Mouse (Mus musculus): ENCODE data around the gene Hist1h2bk. TPM values are rescaled to one million over a fixed set of nuclear protein-coding genes. Genes with fewer than 3 reads are reported as not detected.

Gene Hist1h2bk
- not detected for polyA plus RNA-seq (2015; fragmentation: Illumina TruSeq; extraction: RNeasy Lipid Tissue Mini Kit (QIAGEN cat#74804); ENCODE audit: insufficient read depth, low replicate concordance)

GRCm38 (mm10) chr13:22035267-22036148 lies at the start of gene Hist1h2bk, which contains the start of gene Hist1h2ah:
Gene Hist1h2bk (plus strand): TSS chr13:22035870.
Gene Hist1h2ah (minus strand): TSS chr13:22035568.

GRCm38 (mm10) chr13:22009642-22010041 lies 26.0 kb upstream of the Hist1h2bk start, which contains the start of gene Prss16:
Gene Prss16 (minus strand): TSS chr13:22009742.

GRCm38 (mm10) chr13:22041142-22041536 lies 5.5 kb downstream of the Hist1h2bk start, which contains the start of gene Hist1h4i:
Gene Hist1h4i (minus strand): TSS chr13:22041362.

GRCm38 (mm10) chr13:22042568-22043502 lies 7.2 kb downstream of the Hist1h2bk start, which contains the start of the genes Hist1h2ag and Hist1h2bj:
Gene Hist1h2ag (minus strand): TSS chr13:22042944.
Gene Hist1h2bj (plus strand): TSS chr13:22043214.

GRCm38 (mm10) chr13:22084140-22084539 lies 48.5 kb downstream of the Hist1h2bk start, which contains the start of gene Vmn1r188:
Gene Vmn1r188 (plus strand): TSS chr13:22084440.

Other genes starting within 250 kb of the Hist1h2bk start
- gene Hist1h2an, start 248.7 kb upstream of the Hist1h2bk start, polyA plus RNA-seq (2015; fragmentation: Illumina TruSeq; extraction: RNeasy Lipid Tissue Mini Kit (QIAGEN cat#74804); ENCODE audit: insufficient read depth, low replicate concordance), result not detected
- gene Hist1h2bp, start 248.4 kb upstream of the Hist1h2bk start, polyA plus RNA-seq (2015; fragmentation: Illumina TruSeq; extraction: RNeasy Lipid Tissue Mini Kit (QIAGEN cat#74804); ENCODE audit: insufficient read depth, low replicate concordance), result not detected
- gene Hist1h2bq, start 225.7 kb upstream of the Hist1h2bk start, polyA plus RNA-seq (2015; fragmentation: Illumina TruSeq; extraction: RNeasy Lipid Tissue Mini Kit (QIAGEN cat#74804); ENCODE audit: insufficient read depth, low replicate concordance), result 1.1 TPM
- gene Hist1h2ao, start 225.4 kb upstream of the Hist1h2bk start, polyA plus RNA-seq (2015; fragmentation: Illumina TruSeq; extraction: RNeasy Lipid Tissue Mini Kit (QIAGEN cat#74804); ENCODE audit: insufficient read depth, low replicate concordance), result not detected
- not detected for gene Hist1h4m, start 224.1 kb upstream of the Hist1h2bk start, polyA plus RNA-seq (2015; fragmentation: Illumina TruSeq; extraction: RNeasy Lipid Tissue Mini Kit (QIAGEN cat#74804); ENCODE audit: insufficient read depth, low replicate concordance)
- not detected for gene Hist1h4n, start 203.7 kb upstream of the Hist1h2bk start, polyA plus RNA-seq (2015; fragmentation: Illumina TruSeq; extraction: RNeasy Lipid Tissue Mini Kit (QIAGEN cat#74804); ENCODE audit: insufficient read depth, low replicate concordance)
- not detected for gene Hist1h2ap, start 202.4 kb upstream of the Hist1h2bk start, polyA plus RNA-seq (2015; fragmentation: Illumina TruSeq; extraction: RNeasy Lipid Tissue Mini Kit (QIAGEN cat#74804); ENCODE audit: insufficient read depth, low replicate concordance)
- gene Hist1h2br, start 202.1 kb upstream of the Hist1h2bk start, polyA plus RNA-seq (2015; fragmentation: Illumina TruSeq; extraction: RNeasy Lipid Tissue Mini Kit (QIAGEN cat#74804); ENCODE audit: insufficient read depth, low replicate concordance), result 0.81 TPM
- gene Zfp184, start 90.8 kb upstream of the Hist1h2bk start, polyA plus RNA-seq (2015; fragmentation: Illumina TruSeq; extraction: RNeasy Lipid Tissue Mini Kit (QIAGEN cat#74804); ENCODE audit: insufficient read depth, low replicate concordance), result 1.2 TPM
- not detected for gene Pom121l2, start 54.7 kb upstream of the Hist1h2bk start, polyA plus RNA-seq (2015; fragmentation: Illumina TruSeq; extraction: RNeasy Lipid Tissue Mini Kit (QIAGEN cat#74804); ENCODE audit: insufficient read depth, low replicate concordance)
- 1.6 TPM for gene Prss16, start 26.1 kb upstream of the Hist1h2bk start, polyA plus RNA-seq (2015; fragmentation: Illumina TruSeq; extraction: RNeasy Lipid Tissue Mini Kit (QIAGEN cat#74804); ENCODE audit: insufficient read depth, low replicate concordance)
- not detected for gene Hist1h2ah, start 302 bp upstream of the Hist1h2bk start, polyA plus RNA-seq (2015; fragmentation: Illumina TruSeq; extraction: RNeasy Lipid Tissue Mini Kit (QIAGEN cat#74804); ENCODE audit: insufficient read depth, low replicate concordance)
- 7.6 TPM for gene Hist1h4i, start 5.5 kb downstream of the Hist1h2bk start, polyA plus RNA-seq (2015; fragmentation: Illumina TruSeq; extraction: RNeasy Lipid Tissue Mini Kit (QIAGEN cat#74804); ENCODE audit: insufficient read depth, low replicate concordance)
- not detected for gene Hist1h2ag, start 7.1 kb downstream of the Hist1h2bk start, polyA plus RNA-seq (2015; fragmentation: Illumina TruSeq; extraction: RNeasy Lipid Tissue Mini Kit (QIAGEN cat#74804); ENCODE audit: insufficient read depth, low replicate concordance)
- gene Hist1h2bj, start 7.3 kb downstream of the Hist1h2bk start, polyA plus RNA-seq (2015; fragmentation: Illumina TruSeq; extraction: RNeasy Lipid Tissue Mini Kit (QIAGEN cat#74804); ENCODE audit: insufficient read depth, low replicate concordance), result not detected
- gene Vmn1r188, start 48.6 kb downstream of the Hist1h2bk start, polyA plus RNA-seq (2015; fragmentation: Illumina TruSeq; extraction: RNeasy Lipid Tissue Mini Kit (QIAGEN cat#74804); ENCODE audit: insufficient read depth, low replicate concordance), result not detected
- gene Vmn1r189, start 70.0 kb downstream of the Hist1h2bk start, polyA plus RNA-seq (2015; fragmentation: Illumina TruSeq; extraction: RNeasy Lipid Tissue Mini Kit (QIAGEN cat#74804); ENCODE audit: insufficient read depth, low replicate concordance), result not detected
- gene Vmn1r191, start 148.1 kb downstream of the Hist1h2bk start, polyA plus RNA-seq (2015; fragmentation: Illumina TruSeq; extraction: RNeasy Lipid Tissue Mini Kit (QIAGEN cat#74804); ENCODE audit: insufficient read depth, low replicate concordance), result not detected
- not detected for gene Vmn1r192, start 155.3 kb downstream of the Hist1h2bk start, polyA plus RNA-seq (2015; fragmentation: Illumina TruSeq; extraction: RNeasy Lipid Tissue Mini Kit (QIAGEN cat#74804); ENCODE audit: insufficient read depth, low replicate concordance)
- not detected for gene Vmn1r193, start 187.3 kb downstream of the Hist1h2bk start, polyA plus RNA-seq (2015; fragmentation: Illumina TruSeq; extraction: RNeasy Lipid Tissue Mini Kit (QIAGEN cat#74804); ENCODE audit: insufficient read depth, low replicate concordance)
- gene Vmn1r194, start 208.3 kb downstream of the Hist1h2bk start, polyA plus RNA-seq (2015; fragmentation: Illumina TruSeq; extraction: RNeasy Lipid Tissue Mini Kit (QIAGEN cat#74804); ENCODE audit: insufficient read depth, low replicate concordance), result not detected
- not detected for gene Vmn1r195, start 234.7 kb downstream of the Hist1h2bk start, polyA plus RNA-seq (2015; fragmentation: Illumina TruSeq; extraction: RNeasy Lipid Tissue Mini Kit (QIAGEN cat#74804); ENCODE audit: insufficient read depth, low replicate concordance)

All from spleen, adult 10 weeks (tissue).